Mouse (Mus musculus) ZHBTc4 (cell line): Measurements from ENCODE around the gene Alox12b.

Experiments used
- DNase-seq: peaks from one replicate; pipeline ENCODE4 v3.0.0-alpha.2; 2011; ENCODE audit warnings: low read depth, low spot score

The Alox12b gene

GRCm38 (mm10) chr11:69156800-69157199 is at the start of gene Alox12b:
Gene Alox12b (plus strand): TSS chr11:69156989.
- peak; percentile 37 for DNase-seq

DNA sequence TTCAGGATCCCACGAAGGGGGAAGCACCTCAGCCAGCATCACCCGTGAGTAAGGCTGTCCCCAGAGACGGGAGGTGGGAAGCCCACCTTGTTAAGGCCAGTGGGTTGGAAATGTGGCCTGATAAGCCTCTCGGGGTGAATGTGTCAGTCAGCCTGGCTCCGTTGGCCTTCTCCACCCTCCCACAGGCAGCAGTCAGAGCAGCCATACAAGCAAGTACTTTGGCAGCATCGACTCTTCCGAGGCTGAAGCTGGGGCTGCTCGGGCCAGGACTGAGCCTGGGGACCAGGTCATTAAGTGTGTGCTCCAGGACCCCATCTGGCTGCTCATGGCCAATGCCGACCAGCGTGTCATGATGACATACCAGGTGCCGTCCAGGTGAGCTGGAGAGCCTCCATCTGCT is 49.1 kb upstream of the Alox12b start:
- DNase-seq, result no peak

DNA sequence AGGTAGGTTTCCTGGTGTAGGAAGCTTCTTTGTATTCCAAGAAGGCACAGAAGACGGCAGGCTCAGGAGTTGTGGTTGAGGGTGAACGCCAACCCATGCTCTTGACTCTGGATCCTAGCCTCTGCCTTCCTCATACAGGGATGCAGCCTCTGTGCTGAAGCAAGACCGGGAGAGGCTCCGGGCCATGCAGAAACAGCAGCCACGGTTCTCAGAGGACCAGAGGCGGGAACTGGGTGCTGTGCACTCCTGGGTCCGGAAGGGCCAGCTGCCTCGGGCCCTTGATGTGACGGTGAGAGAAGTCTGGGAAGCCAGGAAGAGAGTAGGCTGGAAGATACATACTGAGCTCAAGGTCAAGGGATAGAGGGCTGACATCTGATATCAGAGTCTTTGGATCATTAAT is 48.6 kb upstream of the Alox12b start:
- DNase-seq, result no peak

DNA sequence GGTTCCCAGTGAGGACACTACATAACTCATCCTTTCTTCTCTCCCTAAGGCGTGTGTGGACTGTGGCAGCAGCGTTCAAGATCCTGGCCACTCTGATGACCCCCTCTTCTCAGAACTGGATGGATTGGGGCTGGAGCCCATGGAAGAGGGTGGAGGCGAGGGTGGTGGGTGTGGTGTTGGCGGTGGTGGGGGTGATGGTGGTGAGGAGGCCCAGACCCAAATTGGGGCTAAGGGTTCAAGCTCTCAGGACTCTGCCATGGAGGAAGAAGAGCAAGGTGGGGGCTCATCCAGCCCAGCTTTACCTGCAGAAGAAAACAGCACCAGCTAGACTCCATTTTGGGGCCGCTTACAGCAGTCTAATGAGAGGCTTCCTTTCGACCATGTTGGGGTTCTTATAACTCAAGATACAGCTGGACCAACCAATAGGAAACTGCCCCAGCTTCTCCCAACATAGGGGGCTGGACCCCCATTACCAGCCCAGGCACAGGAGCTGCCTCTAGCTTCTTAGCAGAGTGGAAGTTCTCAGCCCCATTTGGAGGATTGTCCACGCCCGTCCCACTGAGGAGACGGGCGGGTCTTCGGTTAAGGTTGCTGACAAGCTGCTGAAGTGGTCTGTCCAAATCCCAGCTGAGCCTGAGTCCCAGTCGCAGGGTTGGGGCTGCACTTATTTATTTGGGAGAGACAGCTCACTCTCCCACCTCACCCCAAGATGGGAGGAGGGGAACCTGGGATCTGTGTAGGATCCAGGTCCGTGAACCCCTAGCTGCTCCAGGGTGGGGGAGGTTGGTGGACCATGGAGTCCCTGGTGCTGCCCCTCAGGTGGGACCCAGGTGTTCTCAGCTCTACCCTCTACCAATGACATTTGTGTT is 47.5 kb upstream of the Alox12b start:
- DNase-seq, result no peak

GRCm38 (mm10) chr11:69110319-69111046 is 46.3 kb upstream of the Alox12b start:
- DNase-seq, result peak; percentile 91

- DNase-seq, result no peak
These were observed 45.6 kb upstream of the Alox12b start for GRCm38 (mm10) chr11:69111051-69111810.

GRCm38 (mm10) chr11:69111865-69112264 is 44.9 kb upstream of the Alox12b start:
- no peak for DNase-seq

- no peak for DNase-seq
These were observed 42.8 kb upstream of the Alox12b start for GRCm38 (mm10) chr11:69114018-69114417.

DNA sequence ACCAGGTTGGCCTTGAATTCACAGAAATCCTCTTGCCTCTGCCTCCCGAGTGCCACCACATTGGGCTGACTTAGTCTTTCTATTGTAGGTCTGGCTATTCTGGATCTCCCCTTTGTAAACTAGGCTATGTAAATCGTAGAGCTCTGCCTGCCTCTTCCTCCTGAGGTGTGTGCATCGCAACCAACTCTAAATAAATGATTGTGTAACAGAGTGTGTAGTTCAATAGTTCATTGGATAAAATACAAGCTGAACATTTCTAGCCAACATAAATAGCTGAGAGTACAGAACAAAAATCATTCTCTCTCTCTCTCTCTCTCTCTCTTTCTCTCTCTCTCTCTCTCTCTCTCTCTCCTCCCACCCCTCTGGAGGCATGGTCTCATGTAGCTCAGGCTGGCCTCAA is 42.2 kb upstream of the Alox12b start:
- no peak for DNase-seq

GRCm38 (mm10) chr11:69116843-69117242 is 39.9 kb upstream of the Alox12b start:
- no peak for DNase-seq

GRCm38 (mm10) chr11:69117737-69118695 is 38.8 kb upstream of the Alox12b start:
- peak; percentile 74 for DNase-seq

DNA sequence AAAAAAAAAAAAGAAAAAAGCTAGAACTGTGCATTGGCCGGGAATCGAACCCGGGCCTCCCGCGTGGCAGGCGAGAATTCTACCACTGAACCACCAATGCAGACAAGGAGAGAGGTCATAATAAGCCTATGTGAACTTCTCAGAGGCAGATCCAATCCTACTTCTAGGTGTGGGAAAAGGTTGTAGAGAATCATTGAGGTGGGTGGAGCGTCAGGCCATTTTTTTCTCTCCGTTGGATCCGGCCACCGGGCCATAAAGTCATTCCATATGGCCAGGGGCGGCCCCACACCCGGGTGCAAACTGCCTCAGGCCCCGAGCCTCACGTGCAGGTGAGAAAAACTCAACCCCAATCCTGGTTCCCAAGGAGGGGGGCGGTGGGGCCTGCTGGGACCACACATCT is 38.0 kb upstream of the Alox12b start:
- peak; percentile 89 for DNase-seq

GRCm38 (mm10) chr11:69119446-69120155 is 37.2 kb upstream of the Alox12b start:
- DNase-seq, result no peak

DNA sequence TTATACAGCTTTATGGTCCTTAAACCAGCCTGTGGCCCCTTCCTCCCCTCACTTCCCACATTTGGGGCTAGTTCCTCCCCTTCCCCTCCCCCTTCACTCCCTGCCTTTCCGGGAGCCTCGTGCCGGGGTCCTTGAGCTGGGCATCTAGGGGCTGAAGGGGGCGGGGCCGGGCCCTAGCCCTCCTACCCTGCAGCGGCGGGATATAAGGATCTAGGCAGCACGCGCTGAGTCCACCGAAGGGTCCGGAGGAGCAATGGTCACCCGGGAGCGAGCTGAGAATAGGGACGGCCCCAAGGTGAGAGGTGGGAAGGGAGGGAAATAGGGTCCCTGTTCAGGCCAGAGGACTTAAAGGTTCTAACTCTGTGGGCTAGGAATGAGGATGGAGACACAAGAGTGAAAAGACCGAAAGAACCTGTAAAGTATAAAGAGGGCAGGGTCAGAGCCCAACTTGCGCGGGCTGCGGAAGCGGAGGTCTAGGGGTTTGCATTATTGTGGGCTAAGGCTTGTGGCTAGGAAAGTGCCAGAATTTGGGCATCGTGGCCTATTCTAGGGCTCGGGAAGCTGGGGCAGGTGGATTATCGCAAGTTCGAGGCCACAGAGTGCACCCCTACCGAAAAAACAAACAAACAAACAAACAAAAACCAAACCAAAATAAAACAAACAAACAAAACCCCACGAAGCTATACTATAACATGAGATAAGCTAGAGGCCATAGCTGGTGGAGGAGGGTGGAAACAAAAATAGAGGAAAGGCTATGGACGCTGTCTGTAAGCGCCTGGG is 36.4 kb upstream of the Alox12b start, which contains the start of gene Hes7:
Gene Hes7, plus strand, starts transcription at position 184 of the 780 bp plus-strand sequence.
- DNase-seq, result no peak

DNA sequence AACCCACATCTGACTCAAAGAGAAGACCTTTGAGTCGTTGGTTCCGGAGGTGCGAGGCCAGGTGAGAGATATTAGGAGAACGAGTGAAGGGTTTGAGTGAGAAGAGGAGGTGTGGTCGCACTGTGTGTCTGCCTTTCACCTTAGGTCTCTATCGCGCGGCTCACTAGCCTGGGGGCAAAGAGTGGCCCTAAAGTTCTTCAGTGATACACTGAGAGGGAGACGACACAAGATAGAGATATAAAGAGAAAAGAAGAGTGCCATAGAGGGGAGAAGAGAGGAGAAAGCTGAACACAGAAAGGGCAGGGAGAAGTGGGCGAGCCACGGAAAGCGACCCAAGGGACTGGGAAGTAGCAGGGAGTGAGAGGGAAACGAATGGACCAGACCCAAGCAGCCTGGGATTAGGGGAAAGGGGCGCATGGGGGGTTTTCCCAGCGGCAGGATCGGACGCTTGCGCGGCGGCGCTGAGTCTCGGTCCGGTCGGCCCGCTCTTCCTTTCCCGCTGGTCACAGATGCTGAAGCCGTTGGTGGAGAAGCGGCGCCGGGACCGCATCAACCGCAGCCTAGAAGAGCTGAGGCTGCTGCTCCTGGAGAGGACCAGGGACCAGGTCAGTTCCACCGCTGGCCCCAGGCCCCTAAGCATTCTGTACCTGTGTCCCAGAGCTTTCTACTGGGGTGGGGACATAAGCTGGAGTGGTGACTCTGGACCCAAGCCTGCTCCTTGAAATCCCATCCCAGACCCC is 35.6 kb upstream of the Alox12b start:
- peak; percentile 49 for DNase-seq

- DNase-seq, result peak; percentile 77
These were observed 35.0 kb upstream of the Alox12b start for GRCm38 (mm10) chr11:69121741-69122335.

DNA sequence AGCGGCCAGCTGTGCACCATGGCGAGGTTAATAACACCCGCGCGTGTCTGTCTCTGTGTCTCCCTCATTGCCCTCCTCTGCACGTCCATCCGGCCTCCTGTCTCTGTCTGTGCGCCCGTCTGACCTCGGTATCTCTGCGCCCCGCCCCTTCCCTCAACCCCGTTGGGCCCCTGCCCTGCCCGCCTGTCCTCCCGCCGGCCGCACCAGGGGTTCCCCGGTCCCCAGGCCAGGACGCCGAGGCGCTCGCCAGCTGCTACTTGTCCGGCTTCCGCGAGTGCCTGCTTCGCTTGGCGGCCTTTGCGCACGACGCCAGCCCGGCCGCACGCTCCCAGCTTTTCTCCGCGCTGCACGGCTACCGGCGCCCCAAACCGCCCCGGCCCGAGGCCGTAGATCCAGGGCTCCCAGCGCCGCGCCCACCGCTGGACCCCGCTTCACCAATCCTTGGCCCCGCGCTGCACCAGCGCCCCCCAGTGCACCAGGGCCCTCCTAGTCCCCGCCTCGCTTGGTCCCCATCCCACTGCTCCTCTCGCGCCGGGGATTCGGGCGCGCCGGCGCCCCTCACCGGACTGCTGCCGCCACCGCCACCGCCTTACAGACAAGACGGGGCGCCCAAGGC is 34.3 kb upstream of the Alox12b start, which contains the start of gene 9130213A22Rik:
Gene 9130213A22Rik, minus strand, starts transcription at position 254 of the 616 bp plus-strand sequence.
- peak; percentile 82 for DNase-seq
